Mouse (Mus musculus) left cerebral cortex, adult 9 months (tissue): ENCODE data around the gene Vat1l.

ENCODE experiments used
- DNase-seq, 2 experiments: peaks; one replicate each; pipeline ENCODE4 v3.0.0; 2022; ENCODE audit warnings: low spot score in 2 of 2

The Vat1l gene

DNA sequence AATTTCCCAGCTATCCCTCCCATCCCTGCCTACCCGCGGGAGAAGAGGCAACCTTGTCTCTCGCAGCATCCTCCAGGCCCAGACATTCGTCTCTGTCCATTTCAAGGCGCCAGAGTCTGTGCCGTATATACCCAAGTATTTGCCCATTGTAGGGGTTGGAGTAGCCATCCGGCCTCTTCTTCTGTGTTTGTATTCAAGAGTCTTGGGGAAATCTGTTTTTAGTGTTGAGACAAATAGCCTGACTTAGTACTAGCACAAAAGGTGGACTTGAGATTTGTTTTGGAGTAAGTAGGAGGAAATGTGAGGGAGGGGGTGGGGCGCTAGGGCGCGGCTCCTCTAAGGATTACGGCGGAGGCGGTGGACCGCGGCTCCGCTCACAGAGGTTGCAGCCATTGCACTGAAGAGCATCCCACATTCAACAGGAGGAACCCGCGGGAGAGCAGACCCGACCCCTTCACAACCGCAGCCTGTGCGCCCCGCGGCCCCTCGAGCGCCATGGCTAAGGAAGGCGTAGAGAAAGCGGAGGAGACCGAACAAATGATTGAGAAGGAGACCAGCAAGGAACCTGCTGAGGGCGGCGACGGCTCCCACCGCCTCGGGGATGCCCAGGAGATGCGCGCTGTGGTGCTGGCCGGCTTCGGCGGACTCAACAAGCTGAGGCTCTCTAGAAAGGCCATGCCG, at the start of gene Vat1l:
Gene Vat1l (plus strand): TSS at position 392 of the 681 bp plus-strand sequence.
- DNase-seq: peak in 1 of 2 experiments; percentile 52

DNA sequence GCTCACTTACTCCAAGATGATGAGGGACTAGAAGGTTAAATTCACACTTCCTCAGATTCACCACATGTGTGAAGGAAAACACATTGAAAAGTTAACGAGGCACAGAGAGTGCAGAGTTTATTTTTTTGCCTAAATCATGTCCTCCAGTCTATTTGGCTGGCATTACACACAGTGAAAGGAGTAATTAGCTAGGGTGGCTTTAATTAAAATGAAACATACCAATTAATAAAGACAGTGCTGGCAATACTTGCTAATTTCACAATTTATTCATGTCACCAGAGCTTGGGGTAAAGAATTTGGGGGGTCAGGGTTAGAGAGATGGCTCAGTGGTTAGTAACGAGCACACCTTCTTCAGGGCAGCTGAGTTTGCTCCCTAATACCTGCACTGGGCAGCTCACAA, 46.8 kb upstream of the Vat1l start:
- DNase-seq: no peak

DNA sequence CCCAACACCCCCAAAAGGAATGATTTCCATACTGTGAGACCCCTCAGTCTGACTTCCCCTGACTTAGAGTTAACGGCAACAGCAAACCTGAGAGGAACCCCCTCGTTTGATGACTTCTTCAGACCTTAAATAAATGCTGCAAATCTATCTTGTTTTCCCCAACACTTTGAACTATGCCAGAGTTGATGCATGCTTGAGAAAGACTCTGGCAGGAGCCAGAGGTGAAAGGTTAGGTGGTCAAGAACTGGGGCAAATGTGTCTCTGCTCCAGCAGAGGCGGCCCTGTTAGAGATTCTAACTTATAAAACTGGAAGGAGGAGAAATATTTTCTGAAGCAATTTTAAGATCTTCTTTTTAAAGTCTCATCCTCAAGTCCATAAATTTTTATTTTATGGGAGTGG, 45.7 kb upstream of the Vat1l start:
- DNase-seq: no peak

DNA sequence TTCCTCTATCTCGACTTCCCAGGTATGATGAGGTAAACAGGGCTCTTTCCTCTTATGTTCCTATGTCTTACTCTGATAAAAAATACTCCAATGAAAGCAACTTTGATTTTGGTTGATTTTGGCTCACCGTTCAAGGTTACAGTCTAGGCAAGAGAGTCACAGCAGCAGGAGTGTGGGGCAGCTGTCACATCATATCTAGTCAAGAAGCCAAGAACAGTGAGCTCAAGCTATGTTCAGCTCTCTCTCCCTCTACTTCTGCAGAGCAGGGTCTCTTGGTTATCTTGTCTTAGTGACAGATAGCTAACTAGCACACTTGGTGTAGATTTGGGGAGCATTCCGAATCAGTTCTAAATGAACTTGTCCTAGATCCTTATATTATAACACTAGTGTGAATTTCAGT, 41.5 kb upstream of the Vat1l start:
- DNase-seq: no peak

DNA sequence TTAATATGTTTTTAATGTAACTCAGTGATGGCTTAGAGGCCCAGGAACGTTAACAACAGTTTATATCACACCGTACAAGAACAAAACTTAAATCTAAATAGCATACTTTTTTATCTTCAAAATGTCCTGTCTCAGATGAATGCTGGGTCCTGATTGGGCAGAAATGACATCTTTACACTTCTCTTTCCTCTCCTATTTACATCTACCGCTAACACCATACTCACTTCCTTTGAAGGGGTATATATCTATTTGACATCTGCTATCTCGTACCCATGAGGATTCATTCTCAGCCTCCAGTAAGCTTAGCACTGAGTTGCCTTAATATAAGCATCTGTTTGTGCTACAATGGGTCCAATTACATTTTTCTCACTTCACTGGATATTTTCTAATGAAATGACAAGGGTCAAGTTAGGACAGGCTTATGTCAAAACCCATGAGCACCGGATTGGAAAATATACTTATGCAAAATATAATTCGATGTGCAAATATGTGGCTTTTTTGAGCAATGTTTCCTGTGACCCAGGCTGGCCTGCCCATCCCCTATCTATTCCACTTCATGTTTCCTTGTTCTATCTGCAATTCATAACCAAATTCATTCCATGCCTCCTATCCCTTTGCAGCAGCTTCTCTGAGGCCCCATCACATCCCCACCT, 40.8 kb upstream of the Vat1l start:
- no peak for DNase-seq

DNA sequence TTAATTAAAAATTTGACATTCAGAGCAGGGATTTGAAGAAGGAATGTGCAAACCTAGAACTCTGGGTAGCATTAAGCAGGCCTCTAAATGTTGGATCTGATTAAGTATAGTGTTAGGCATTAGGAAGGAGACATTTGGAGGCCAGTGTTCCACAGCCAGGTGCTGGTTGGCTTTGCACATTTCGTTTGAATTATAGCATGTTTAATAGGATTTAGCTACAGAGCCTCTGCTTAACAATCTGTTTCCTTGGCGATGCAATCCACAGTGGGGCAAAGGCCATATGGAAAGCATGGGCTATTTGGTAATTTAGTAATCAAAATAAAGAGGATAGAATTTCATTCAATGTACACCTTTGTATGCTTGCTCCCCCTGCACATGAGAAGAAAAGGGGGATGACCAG, 39.7 kb upstream of the Vat1l start:
- DNase-seq: no peak

DNA sequence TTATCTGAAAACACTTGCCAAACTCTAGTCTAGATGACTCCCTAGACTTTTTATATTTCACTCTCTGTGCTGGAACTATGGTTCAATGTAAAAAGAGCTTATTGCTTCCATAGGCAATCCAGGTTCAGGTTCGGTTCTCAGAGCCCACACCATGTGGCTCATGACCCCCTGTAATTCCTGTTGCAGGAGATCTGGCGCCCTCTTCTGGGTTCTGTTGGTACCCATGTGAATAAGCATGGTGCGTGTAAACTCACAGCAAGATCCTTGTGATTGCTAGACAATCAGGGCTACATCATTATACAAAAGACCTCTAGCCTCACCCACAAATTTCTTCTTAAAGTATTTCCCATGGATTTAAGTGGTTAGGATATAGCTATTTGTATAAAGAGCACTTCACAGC, 28.7 kb upstream of the Vat1l start:
- DNase-seq: no peak

DNA sequence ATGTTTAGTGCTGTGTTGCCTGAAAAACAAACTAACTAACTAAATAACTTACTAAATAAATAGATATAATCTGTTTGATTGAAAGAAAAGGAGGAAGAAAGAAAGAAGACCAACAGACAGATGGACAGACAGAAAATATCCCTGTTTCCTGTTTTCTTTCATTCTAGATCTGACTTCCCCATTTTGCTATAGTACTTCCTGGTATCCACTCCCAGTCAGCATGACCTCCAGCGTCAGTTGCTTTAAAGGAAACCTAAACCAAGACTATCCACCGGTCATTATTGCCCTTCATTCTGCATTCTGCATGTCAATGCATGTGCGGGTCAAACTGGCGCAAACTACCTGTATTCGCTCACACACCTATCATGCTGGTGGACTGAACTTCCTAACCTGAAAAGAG, 12.1 kb upstream of the Vat1l start:
- no peak for DNase-seq

DNA sequence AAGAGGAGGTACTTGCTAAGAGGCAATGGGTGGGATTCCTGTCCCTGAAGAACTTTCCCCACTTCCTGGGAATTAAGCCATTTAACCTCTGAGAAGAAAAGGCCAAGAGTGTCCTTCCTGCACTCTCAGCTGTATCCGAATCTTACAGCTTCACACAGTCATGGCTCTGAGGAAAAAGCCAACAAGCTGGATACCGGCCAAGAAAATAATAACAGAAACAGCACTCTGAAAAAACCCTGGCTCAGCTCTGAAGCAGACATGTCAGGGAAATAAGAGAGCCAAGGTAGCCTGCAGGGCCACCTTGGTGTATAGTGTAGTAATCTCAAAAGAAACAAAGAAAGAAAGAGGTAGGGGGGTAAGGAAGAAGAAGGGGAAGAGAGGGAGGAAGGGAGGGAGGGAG, 6.4 kb upstream of the Vat1l start:
- DNase-seq: no peak

DNA sequence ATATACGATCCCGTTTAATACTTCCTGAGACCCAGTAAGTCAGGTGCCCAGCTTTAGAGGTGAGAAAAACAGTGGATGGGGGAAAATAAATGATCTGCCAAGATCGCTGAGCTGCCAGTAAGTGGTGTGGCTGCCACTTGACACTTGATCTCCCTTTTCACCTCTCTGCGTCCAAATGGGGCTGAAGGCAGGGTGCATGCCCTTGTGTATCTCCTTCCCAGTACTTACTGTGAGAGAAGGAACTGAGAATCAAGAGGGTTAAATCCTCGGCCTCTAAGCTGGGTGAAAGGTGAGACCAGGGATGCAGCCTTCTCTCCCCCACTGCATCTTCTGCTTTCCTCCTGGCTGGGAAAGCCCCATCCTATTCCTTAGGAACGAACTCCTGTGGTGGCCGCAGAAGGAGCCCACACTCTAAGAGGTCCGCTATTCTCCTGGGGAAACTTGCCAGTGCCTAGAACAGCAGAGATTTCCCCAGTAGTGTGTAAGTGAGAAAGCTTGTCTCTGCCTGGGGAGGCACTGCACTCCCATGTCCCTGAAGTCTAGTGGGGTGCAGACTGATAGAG, 1.1 kb downstream of the Vat1l start:
- no peak for DNase-seq

DNA sequence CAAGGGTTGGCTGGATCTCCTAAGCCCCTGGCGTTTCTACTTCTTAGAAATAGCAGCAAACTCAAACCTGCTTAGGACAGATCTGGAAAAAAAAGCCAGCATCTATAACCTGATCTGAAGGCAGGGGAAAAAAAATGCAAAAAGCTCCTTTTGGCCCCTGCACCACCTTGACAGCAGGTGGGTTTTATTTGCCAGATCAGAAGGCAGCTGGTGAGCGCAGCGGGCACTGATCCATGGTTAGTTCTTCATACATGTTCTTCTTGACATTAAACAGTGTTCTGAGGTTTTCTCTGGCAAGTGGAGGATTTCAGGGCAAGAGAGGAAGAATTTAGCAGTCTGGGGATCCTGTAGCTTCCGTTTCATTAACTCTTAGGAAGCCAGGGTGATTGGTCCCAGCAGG, 1.6 kb downstream of the Vat1l start:
- no peak for DNase-seq

DNA sequence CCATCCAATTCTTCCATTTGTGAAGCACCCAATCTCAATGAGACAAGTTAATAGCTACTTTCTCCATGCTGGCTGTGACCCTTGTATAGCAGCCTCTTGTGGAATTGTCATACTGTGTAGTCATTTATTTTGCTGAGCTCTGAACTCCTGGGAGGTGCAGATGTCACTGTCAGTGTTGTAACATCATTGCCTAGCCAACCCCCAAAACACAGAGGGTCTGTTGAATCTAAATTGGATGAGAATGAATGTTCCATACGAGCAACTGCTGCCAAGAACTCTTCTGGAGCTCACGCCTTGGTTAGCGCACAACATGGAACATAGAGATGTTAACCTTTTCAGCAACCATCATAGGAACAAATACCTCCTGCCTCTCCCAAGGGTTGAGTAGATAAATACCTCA, 15.4 kb downstream of the Vat1l start:
- DNase-seq: no peak

DNA sequence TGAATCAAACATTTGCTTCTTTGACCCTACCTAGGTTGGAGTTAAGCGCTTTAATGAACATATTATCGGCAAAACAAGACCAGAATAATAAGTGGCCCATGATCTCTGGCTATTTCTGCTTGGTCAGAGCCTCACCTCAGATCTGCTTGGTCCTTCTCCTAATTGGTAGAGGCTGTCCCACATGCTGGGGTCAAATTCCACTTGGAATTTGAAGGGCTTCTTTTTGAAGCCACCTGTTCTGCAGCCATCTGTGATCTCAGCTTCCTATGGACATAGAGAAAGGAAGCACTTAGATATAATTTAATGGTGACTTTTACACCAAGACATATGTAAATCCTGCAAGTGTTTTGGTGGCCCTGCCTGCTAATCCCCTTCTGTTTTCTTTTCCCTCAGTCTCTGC, 16.6 kb downstream of the Vat1l start:
- DNase-seq: no peak

DNA sequence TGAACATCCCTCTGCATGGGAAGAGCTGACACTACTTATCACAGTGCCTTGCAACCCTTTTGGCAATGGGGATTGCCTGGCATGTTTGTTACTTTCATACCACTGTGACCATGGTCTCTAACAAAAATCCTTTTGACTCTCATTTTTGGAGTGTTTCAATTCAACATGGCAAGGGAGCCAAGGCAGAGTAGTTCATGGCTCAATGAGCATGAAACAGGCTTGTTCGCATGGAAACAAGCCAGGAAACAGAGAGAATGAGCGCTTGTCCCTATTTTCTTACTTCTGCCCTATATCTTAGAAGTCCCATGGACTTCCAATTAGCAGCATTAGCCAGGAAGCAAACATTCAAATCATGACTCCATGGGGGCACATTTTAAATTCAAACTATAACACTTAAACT, 18.6 kb downstream of the Vat1l start:
- no peak for DNase-seq

DNA sequence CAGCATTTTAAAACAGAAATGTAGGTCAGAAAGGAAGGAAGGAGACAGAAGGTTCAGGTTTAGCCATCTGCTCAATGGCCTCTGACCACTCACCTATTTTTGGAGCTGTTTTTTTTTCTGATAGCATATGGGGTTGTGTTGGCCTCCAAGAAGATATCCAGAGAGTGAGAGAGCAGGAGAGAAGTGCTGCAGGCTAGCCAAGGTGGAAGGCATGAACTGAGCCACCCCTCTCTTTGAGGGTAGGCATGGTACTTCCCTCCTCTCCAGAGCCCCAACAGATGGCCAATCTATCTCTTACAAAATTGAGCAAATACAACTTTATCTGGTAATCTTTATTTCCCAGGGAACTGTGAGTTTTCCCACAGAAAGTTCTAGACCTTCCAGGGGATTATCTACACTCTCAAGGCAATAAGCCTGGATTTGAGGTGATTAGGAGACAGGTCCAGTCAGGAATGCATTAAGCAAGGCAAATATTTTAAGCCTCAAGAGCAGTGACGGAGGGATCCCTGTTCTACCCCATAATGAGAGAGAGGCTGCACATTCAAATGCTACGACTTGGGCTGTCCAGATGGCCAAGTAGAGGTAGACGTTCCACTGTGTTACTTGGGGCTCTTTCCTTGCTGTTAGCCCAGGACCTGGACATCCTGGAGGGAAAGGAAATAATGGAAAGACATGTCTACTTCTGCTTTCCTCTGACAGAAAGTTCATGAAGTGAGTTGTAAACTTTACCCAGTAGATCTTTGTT, 46.1 kb downstream of the Vat1l start:
- no peak for DNase-seq

DNA sequence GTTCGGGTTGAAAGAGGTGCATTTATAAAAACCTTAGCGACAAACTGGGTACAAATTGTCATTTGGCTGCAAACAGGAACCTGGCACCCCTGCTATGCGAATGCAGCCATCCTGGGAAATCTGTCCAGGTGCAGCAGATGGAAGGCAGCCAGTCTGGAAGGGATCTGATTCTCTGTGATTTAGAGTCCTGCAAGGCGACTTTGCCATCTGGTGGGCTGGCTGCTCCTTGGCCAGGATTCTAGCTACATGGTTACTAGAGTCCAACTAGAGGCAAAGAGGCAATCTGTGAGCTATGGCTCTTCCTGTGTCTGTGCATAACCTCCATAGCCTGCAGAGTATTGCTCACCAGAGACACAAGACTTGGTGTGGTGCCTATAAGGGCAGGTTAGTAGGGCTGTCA, 53.3 kb downstream of the Vat1l start:
- peak in 1 of 2 experiments; percentile 11 for DNase-seq

DNA sequence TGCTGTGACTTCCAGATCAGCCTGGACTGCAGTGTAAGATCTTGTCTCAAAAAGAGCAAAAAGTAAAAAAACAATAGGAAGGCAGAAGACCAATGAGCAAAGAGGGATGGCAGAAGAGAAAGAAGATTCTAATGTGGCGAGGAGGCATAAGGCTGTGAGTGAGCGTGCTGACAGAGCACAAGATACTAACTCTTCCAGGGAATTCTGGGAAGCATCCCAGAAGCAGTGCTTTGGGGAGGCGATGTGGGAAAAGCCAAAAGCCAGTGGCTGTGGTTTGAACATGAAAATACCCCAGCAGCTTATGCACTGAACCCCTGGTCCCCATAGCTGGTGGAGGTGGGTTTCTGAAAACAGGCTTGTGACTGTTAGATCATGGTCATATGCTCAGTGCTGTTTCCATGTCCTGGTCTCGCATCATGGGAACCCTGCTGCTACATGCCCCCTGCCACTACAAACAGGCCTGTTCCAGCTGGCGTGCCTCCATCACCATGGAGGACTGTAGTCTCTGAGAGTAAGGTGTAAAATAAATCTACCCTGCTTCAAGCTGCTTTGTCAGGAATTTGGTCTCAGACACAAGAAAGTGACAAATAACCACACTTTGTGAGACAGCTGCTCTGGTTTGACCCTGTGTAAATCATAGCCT, 54.4 kb downstream of the Vat1l start:
- DNase-seq: no peak

DNA sequence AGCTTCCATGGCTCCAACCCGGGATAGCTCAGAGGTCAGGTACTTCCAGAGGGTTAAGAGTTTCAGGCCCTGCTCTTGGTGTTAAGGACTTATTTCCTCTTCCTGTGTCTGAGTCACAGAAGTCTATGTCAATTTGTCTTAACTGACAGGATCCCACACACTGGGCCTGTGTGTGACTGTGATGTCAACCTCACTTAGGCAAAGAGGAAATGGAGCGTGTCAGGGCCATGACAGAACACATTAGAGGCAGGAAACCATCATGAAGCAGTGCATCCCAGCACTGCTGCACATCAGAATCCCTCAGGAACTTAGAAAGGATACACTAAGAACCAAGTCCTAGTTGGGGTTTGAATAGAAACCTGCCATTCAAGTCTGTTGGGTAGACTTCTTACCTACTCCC, 56.9 kb downstream of the Vat1l start:
- DNase-seq: no peak

DNA sequence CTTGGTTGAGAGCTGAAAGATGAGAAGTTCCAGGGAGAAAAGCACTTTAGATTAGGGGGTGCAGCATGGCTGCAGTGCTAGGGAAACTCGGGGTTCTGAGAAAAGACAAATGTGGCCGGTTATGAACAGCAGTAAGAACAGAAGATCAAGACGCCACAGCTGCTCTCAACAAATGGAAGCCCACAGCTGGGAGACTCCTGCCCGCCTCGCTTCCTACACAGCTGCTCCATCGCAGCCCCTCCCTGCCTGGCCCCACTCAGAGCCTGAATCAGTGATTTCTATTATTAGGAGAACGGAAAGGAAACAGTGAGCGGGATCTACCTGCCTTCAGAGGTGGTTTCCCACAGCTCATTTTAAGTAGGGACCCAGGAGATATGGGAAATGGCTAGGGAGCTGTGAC, 69.1 kb downstream of the Vat1l start:
- DNase-seq: no peak

DNA sequence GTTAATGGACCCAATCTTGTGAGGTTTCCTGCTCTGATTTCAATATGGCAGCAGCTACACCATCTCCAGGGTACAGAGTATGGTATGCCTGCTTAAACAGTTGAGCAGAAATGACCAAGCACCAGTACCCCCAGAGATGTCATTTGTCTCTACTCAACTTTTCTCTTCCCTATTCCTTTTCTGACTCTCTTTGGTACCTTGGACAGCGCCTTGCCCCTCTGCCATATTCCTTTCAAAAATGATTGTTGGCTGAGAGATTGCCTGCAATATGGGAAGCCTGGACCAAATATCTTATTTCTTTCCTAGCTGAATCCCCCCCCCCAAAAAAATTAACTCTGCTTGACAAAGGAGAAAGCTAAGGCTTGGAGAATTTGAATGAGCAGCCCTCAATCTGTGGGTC, 75.7 kb downstream of the Vat1l start:
- no peak for DNase-seq

DNA sequence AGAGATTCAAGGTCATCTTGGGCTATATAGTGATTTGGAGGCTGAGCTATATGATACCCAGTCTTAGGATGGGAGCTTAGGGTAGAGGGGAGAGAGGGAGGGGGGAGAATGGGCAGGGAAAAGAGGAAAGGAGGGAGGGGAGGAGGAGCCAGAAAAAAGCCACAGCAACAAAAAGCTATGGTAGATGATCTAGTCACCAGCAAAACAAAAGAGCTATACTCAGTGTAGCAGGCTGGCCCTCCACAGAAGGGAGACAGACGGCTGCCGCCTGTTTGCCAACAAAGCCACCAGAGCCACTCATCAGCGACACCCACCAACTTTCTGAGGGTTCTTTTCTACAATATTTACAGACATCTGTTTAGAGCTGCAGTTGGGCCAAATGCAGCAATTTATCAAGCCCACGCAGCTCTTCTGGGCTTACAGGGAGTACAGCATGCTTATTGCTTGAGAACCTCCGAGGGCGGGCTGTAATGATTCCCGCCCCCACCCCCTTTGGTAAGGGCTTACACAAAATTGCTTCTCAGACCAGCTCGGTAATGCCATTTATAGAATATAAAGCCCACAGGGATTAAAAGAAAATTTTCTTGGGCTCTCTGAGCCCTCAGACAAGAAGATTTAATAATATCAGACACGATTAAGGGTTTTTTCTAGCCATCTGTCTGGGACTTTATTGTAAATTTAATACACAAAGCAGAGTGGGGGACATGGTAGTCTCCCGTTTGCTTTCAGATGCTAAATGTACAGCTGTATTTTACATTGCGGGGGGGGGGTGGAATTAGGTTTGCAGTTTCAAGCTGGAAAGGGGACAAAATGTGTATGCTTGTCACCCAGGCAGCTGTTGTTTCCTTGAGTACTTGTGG, 89.7 kb downstream of the Vat1l start:
- peak; percentile 67 to 83 for DNase-seq

DNA sequence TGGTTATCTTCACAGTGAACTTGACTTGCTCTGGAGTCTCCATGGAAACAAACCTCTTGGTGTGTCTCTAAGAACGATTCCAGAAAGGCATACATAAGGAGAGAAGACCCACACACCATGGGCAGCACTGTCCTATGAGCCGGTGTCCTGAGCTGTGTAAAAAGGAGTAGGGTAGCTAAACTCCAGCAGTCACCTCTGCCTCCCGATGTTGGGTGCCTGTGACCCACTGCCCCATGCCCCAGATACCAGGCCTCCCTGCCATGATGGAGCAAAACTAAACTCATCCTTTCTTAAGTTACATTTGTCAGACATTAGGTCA, 90.3 kb downstream of the Vat1l start:
- no peak for DNase-seq
